Mouse (Mus musculus) thymus, adult 2 months (tissue): ENCODE data around the gene Rnaset2b.
"Not testable (repeated sequence)": the region's sequence is repeated elsewhere in the genome, so short reads cannot be mapped to it uniquely, and the experiment has no call there.

Source experiments
- CTCF ChIP-seq: fragments of 200-500 bp; IDR thresholded peaks from 2 replicates; pipeline ENCODE4 v1.5.1; 2012; ENCODE audit warnings: mild to moderate bottlenecking, control low read depth, low read length, moderate library complexity, borderline replicate concordance; ENCODE audit not compliant: control insufficient read depth, poor library complexity, insufficient read depth; ENCODE audit errors: extremely low read depth
- POLR2A ChIP-seq: fragments of 200-500 bp; IDR thresholded peaks from 2 replicates; pipeline ENCODE4 v1.6.1; 2012; ENCODE audit warnings: mild to moderate bottlenecking, low read length, control low read depth, moderate library complexity; ENCODE audit not compliant: control insufficient read depth, poor library complexity, insufficient read depth; ENCODE audit errors: extremely low read depth

- TF ChIP-seq CTCF, POLR2A: not testable (repeated sequence)
Measured at GRCm38 (mm10) chr17:6948769-6949228, 21.6 kb upstream of the Rnaset2b start.
